Mouse (Mus musculus) ES-E14 (cell line): Measurements from ENCODE around the gene Fli1. TPM values are rescaled to one million over a fixed set of nuclear protein-coding genes. Genes with fewer than 3 reads are reported as not detected.

ENCODE experiments used
- DNase-seq: peaks from one replicate; pipeline ENCODE4 v3.0.0-alpha.2; 2013; ENCODE audit warnings: low read depth, low spot score
- H3K27ac ChIP-seq: 2 replicates; pipeline ENCODE4 v1.5.1; 2012; ENCODE audit warnings: low read depth, mild to moderate bottlenecking, low read length, moderate library complexity, mixed read lengths; ENCODE audit not compliant: poor library complexity, insufficient read depth, severe bottlenecking
- H3K36me3 ChIP-seq: 2 replicates; pipeline ENCODE4 v1.6.1; 2012; ENCODE audit warnings: mild to moderate bottlenecking, low read length, moderate library complexity, mixed read lengths; ENCODE audit not compliant: control insufficient read depth, poor library complexity, insufficient read depth, severe bottlenecking
- H3K4me1 ChIP-seq, 2 experiments: fragments of 150-350 bp in 1 of 2; sonication (generic) in 1 of 2; 2 replicates each; pipeline ENCODE4 v1.6.1; 2012; ENCODE audit warnings: low read length in 2 of 2, mild to moderate bottlenecking in 1 of 2, mixed read lengths in 1 of 2; ENCODE audit not compliant: control insufficient read depth in 2 of 2, insufficient read depth in 2 of 2, poor library complexity in 1 of 2
- H3K4me3 ChIP-seq, 2 experiments: fragments of 150-350 bp in 1 of 2; sonication (generic) in 1 of 2; 2 replicates each; pipeline ENCODE4 v1.5.1; 2012; ENCODE audit warnings: low read length in 2 of 2, low read depth in 1 of 2, mild to moderate bottlenecking in 1 of 2, mixed read lengths in 1 of 2; ENCODE audit not compliant: insufficient read depth in 1 of 2, poor library complexity in 1 of 2, severe bottlenecking in 1 of 2
- H3K9ac ChIP-seq: 2 replicates; pipeline ENCODE4 v1.6.1; 2012; ENCODE audit warnings: low read depth, mild to moderate bottlenecking, low read length, mixed read lengths; ENCODE audit not compliant: poor library complexity, insufficient read depth, severe bottlenecking
- H3K9me3 ChIP-seq: fragments of 150-350 bp; sonication (generic); 2 replicates; pipeline ENCODE4 v1.6.1; 2012; ENCODE audit warnings: low read depth, mild to moderate bottlenecking, low read length; ENCODE audit not compliant: control insufficient read depth, insufficient read depth
- CHD2 ChIP-seq: IDR thresholded peaks from 2 replicates; pipeline ENCODE4 v1.6.1; 2014; ENCODE audit warnings: mild to moderate bottlenecking, low read depth, low read length, inconsistent platforms
- HCFC1 ChIP-seq: IDR thresholded peaks from 2 replicates; pipeline ENCODE4 v1.6.1; 2012; ENCODE audit warnings: low read length, inconsistent platforms, borderline replicate concordance; ENCODE audit not compliant: insufficient read depth
- MAFK ChIP-seq: IDR thresholded peaks from 2 replicates; pipeline ENCODE4 v1.6.1; 2014; ENCODE audit warnings: mild to moderate bottlenecking, low read depth, low read length, inconsistent platforms; ENCODE audit not compliant: insufficient read depth
- ZC3H11A ChIP-seq: IDR thresholded peaks from 2 replicates; pipeline ENCODE4 v1.6.1; 2012; ENCODE audit warnings: low read depth, mild to moderate bottlenecking, inconsistent platforms, low read length, borderline replicate concordance
- ZNF384 ChIP-seq: IDR thresholded peaks from 2 replicates; pipeline ENCODE4 v1.6.1; 2012; ENCODE audit warnings: low read depth, low read length, inconsistent platforms
- in situ Hi-C, 2 experiments: fragments of 600-800 bp; cut with MboI; formaldehyde crosslinking; loops; one replicate each; pipeline ENCODE4 v1.15.1; 2025; ENCODE audit warnings: low sequenced_read_pairs in 2 of 2, inconsistent platforms in 1 of 2; ENCODE audit not compliant: unreplicated experiment in 2 of 2
- total RNA-seq: library from RNA; depleted of rRNA; stranded (reverse); fragments of 300-350 nt; gene quantifications from 2 replicates; pipeline ENCODE4 v1.2.3, GENCODE M21; 2012

Fli1 gene
- total RNA-seq, 1 experiment: 0.40 TPM

- no peak for DNase-seq
- Histone ChIP-seq H3K4me1 (no peaks in the 10 kb centered on the region), H3K4me3 (no peak overlapping the region), H3K27ac (no peak overlapping the region), H3K9me3 (no peaks in the 10 kb centered on the region), H3K9ac (no peak overlapping the region), H3K36me3 (no peaks in the 10 kb centered on the region)
- no peak for TF ChIP-seq HCFC1
- no peak for TF ChIP-seq MAFK
- no peak for TF ChIP-seq ZC3H11A
- no peak for TF ChIP-seq ZNF384
- no peak for TF ChIP-seq CHD2
- in situ Hi-C loops: no loop called here
These were observed 29.0 kb upstream of the Fli1 start for GRCm38 (mm10) chr9:32571676-32572075.

GRCm38 (mm10) chr9:32570547-32570946, 27.9 kb upstream of the Fli1 start:
- Histone ChIP-seq H3K36me3 (no peaks in the 10 kb centered on the region), H3K9ac (no peak overlapping the region), H3K9me3 (no peaks in the 10 kb centered on the region), H3K4me1 (no peaks in the 10 kb centered on the region), H3K4me3 (no peak overlapping the region), H3K27ac (no peak overlapping the region)
- DNase-seq: no peak
- TF ChIP-seq CHD2 (no peak), ZNF384 (no peak)
- in situ Hi-C loops: no loop called here

- DNase-seq: no peak
- in situ Hi-C loops: no loop called here
- Histone ChIP-seq H3K9ac (no peak overlapping the region), H3K4me1 (no peaks in the 10 kb centered on the region), H3K27ac (no peak overlapping the region), H3K36me3 (no peaks in the 10 kb centered on the region), H3K9me3 (no peaks in the 10 kb centered on the region), H3K4me3 (no peak overlapping the region)
- TF ChIP-seq HCFC1 (no peak), CHD2 (no peak), ZC3H11A (no peak), MAFK (no peak), ZNF384 (no peak)
These were observed 26.6 kb upstream of the Fli1 start for GRCm38 (mm10) chr9:32569261-32569660.

- Histone ChIP-seq H3K9ac (no peak overlapping the region), H3K4me1 (no peaks in the 10 kb centered on the region), H3K36me3 (no peaks in the 10 kb centered on the region), H3K9me3 (no peaks in the 10 kb centered on the region), H3K27ac (no peak overlapping the region), H3K4me3 (no peak overlapping the region)
- DNase-seq: no peak
- TF ChIP-seq HCFC1: no peak
- TF ChIP-seq MAFK: no peak
- TF ChIP-seq ZNF384: no peak
- no peak for TF ChIP-seq ZC3H11A
- TF ChIP-seq CHD2: no peak
- in situ Hi-C loops: no loop called here
These were observed 24.9 kb upstream of the Fli1 start for GRCm38 (mm10) chr9:32567603-32568002.

GRCm38 (mm10) chr9:32565309-32565708, 22.6 kb upstream of the Fli1 start:
- Histone ChIP-seq H3K27ac (no peak overlapping the region), H3K4me1 (no peaks in the 10 kb centered on the region), H3K9me3 (no peaks in the 10 kb centered on the region)

More at GRCm38 (mm10) chr9:32565309-32565708, 22.6 kb upstream of the Fli1 start:
- DNase-seq: no peak
- Histone ChIP-seq H3K36me3 (no peaks in the 10 kb centered on the region), H3K9ac (no peak overlapping the region), H3K4me3 (no peak overlapping the region)
- in situ Hi-C loops: no loop called here
- no peak for TF ChIP-seq MAFK
- no peak for TF ChIP-seq ZNF384
- TF ChIP-seq HCFC1: no peak
- no peak for TF ChIP-seq CHD2
- TF ChIP-seq ZC3H11A: no peak
